Mouse (Mus musculus) liver, embryonic 11.5 days (tissue): ENCODE data around the gene Ctnnd1. TPM values are rescaled to one million over a fixed set of nuclear protein-coding genes. Genes with fewer than 3 reads are reported as not detected.

Experiments used
- ATAC-seq: fragments of 200-750 bp; cut with Nextera tagmentation; replicated peaks from 2 replicates; pipeline ENCODE4 v1.8.0; 2017; ENCODE audit warnings: moderate number of reproducible peaks, mild to moderate bottlenecking, moderate TSS enrichment, moderate library complexity; ENCODE audit not compliant: low FRiP score
- DNase-seq: peaks from one replicate; pipeline ENCODE4 v3.0.0-alpha.2; 2017; ENCODE audit warnings: low spot score
- H3K27ac ChIP-seq: fragments of 300-500 bp; sonication (generic); 2 replicates; pipeline ENCODE4 v1.5.1; 2014; ENCODE audit warnings: mild to moderate bottlenecking, low read depth, low read length, control low read depth
- H3K27me3 ChIP-seq: fragments of 300-500 bp; sonication (generic); replicated peaks from 2 replicates; pipeline ENCODE4 v1.6.1; 2014; ENCODE audit warnings: low read length, mixed read lengths; ENCODE audit not compliant: control insufficient read depth, insufficient read depth
- H3K36me3 ChIP-seq: fragments of 300-500 bp; sonication (generic); 2 replicates; pipeline ENCODE4 v1.6.1; 2014; ENCODE audit warnings: mild to moderate bottlenecking, low read length, moderate library complexity, mixed read lengths; ENCODE audit not compliant: control insufficient read depth, insufficient read depth
- H3K4me1 ChIP-seq: fragments of 300-500 bp; sonication (generic); replicated peaks from 2 replicates; pipeline ENCODE4 v1.6.1; 2014; ENCODE audit warnings: low read length, mixed read lengths; ENCODE audit not compliant: control insufficient read depth, insufficient read depth
- H3K4me2 ChIP-seq: fragments of 300-500 bp; sonication (generic); 2 replicates; pipeline ENCODE4 v1.6.1; 2014; ENCODE audit warnings: mild to moderate bottlenecking, control low read depth, moderate library complexity
- H3K4me3 ChIP-seq: fragments of 300-500 bp; sonication (generic); 2 replicates; pipeline ENCODE4 v1.5.1; 2014; ENCODE audit warnings: low read depth, low read length, control low read depth
- H3K9ac ChIP-seq: fragments of 300-500 bp; sonication (generic); 2 replicates; pipeline ENCODE4 v1.6.1; 2014; ENCODE audit warnings: low read depth, low read length, control low read depth
- H3K9me3 ChIP-seq: fragments of 300-500 bp; sonication (generic); 2 replicates; pipeline ENCODE4 v1.6.1; 2016; ENCODE audit warnings: low read length, inconsistent platforms, mixed read lengths; ENCODE audit not compliant: control insufficient read depth
- WGBS: fragments of 180-500 bp; shearing (Covaris S2); extraction: QIAGEN DNeasy Blood & Tissue Kit; methylation state at CpG from one replicate; pipeline ENCODE4 v1.1.7; 2014; 5-methylcytosine and 5-hydroxymethylcytosine counted together
- polyA plus RNA-seq: library from polyadenylated mRNA; unstranded; fragments of >200 nt; fragmentation: Nextera tagmentation; extraction: Ambion mirVana; gene quantifications from 2 replicates; pipeline ENCODE4 v1.2.1, GENCODE M21; 2014

The Ctnnd1 gene
- polyA plus RNA-seq: 21.9 and 27.1 TPM in 2 replicates

DNA sequence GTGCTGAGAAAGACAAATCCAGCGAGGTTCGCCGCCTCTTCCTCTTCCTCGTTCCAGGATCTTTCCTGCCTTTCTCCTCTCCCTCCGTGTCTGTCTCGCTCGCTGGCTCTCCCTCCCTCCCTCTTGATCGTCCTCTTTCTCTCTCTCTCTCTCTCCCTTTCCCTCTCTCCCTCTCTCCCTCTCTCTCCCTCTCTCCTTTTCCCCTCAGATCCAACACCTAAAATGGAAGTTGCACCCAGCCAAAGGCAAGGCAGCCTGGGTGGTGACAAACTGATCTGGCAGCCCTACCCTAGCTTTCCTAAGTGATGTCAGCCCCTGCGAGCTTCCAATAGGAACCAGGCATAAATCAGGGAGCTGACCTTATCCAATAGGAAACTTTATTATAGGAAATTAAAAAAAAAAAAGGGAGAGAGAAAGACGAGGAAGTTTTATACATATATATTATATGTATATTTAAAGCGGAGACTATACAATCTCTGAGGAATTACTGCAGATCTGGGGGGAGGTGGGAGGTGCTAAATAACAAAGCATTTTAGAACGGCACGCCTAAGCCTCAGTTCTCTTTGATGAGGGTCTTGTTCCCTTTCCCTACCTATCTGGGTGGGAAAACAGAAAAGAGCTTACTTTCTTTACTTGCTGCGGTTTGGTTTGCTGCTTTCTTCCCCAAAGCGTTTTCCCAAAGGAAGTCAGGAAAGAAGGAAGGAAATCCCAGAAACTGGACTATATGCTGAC, at the start of gene Ctnnd1:
Gene Ctnnd1, minus strand, starts transcription at position 302 of the 732 bp plus-strand sequence.
- Histone ChIP-seq H3K27ac (peak within 1 kb of the TSS; percentile 85), H3K27me3 (no peaks in the 10 kb centered on the region), H3K36me3 (no peaks in the 10 kb centered on the region), H3K9me3 (no peaks in the 10 kb centered on the region), H3K4me2 (peak within 1 kb of the TSS; percentile 62), H3K9ac (peak within 1 kb of the TSS; percentile 91), H3K4me1 (peaks cover 3% of the 10 kb centered on the region), H3K4me3 (peak within 1 kb of the TSS; percentile 73)
- WGBS: under 1% methylated on average over 15 of the region's 15 CpGs
- ATAC-seq (peak; percentile 93), DNase-seq (peak; percentile 76)

- Histone ChIP-seq H3K4me3 (no peak overlapping the region), H3K4me1 (no peaks in the 10 kb centered on the region), H3K36me3 (peaks cover 26% of the 10 kb centered on the region), H3K9me3 (no peaks in the 10 kb centered on the region), H3K9ac (no peak overlapping the region), H3K4me2 (no peak overlapping the region), H3K27ac (no peak overlapping the region), H3K27me3 (no peaks in the 10 kb centered on the region)
- DNase-seq (no peak), ATAC-seq (no peak)
- 89% methylated on average over 5 of the region's 5 CpGs for WGBS
Measured at GRCm38 (mm10) chr2:84695007-84695695, 44.6 kb upstream of the Ctnnd1 start.

- ATAC-seq (no peak), DNase-seq (no peak)
- Histone ChIP-seq H3K9me3 (no peaks in the 10 kb centered on the region), H3K9ac (no peak overlapping the region), H3K4me2 (no peak overlapping the region), H3K4me1 (peaks cover 4% of the 10 kb centered on the region; the same call in 1 of the 2 replicates), H3K4me3 (no peak overlapping the region), H3K27me3 (no peaks in the 10 kb centered on the region), H3K27ac (no peak overlapping the region), H3K36me3 (peaks cover 45% of the 10 kb centered on the region)
- WGBS: 90% methylated on average over 12 of the region's 12 CpGs
Measured at GRCm38 (mm10) chr2:84690050-84690449, 39.5 kb upstream of the Ctnnd1 start.

DNA sequence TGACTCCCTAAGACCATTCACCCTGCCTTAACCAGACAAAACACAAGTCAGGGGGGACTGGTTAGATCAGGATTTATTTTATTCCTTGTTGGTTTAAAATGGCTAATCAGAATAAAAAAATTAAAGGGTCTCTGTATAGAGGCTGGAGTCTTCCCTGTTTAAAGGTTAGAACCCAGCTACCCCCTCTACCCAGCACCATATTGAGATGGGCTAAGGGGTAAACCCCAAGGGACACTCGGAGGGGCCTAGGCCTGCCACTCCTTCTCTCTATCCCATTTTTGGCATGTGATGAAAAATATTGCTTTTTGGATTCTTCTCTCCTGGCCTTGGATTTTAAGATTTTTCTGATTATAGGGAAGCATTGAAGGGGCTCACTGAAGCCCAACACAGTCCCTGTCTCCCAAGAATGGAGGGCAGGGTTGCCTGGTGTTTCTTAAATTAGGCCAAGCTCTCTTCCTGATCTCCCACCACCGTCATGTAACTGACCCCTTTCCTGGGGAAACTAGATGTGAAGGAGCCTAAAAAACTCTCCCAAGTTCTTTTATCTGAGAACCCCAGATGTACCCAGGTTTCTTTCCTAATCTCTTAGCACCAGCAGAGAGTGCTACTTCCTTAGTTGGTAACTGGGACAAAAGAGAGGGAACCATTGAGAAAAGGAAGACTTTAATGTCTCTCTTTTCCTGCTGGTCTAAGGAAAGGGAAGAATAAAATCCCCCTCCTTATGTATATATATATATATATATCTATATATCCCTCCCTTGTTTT, 37.7 kb upstream of the Ctnnd1 start:
- no peak for ATAC-seq
- WGBS: 69% methylated on average over 2 of the region's 2 CpGs
- no peak overlapping the region for H3K27ac ChIP-seq

DNA sequence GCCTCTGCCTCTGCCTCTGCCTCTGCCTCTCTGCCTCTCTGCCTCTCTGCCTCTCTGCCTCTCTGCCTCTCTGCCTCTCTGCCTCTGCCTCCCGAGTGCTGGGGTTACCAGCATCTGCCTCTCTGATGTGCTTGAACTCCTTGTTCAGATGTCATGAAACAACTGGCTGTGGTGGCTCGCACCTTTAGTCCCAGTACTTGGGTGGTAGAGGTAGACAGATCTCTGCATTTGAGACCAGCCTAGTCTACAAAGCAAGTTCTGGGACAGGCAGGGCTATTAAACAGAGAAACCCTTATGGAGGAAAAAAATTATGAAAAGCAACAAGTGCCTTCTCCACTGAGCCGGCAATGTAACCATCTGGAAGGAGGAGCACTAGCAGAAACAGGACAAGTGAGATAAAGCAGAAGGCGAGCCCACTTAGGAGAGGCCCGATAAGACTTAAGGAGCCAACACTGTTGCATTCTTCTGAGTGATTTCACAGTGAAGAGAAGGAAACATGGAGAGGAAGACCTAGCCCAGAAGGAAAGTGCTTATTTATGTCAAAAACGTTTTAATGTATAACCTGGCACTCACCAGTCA, 32.1 kb upstream of the Ctnnd1 start:
- DNase-seq: no peak
- Histone ChIP-seq H3K4me1 (peaks cover 7% of the 10 kb centered on the region; the same call in 1 of the 2 replicates), H3K27me3 (no peaks in the 10 kb centered on the region), H3K27ac (peak overlapping the region; percentile 90), H3K9ac (peak overlapping the region; percentile 46; the same call in 1 of the 2 replicates), H3K36me3 (peaks cover 23% of the 10 kb centered on the region), H3K4me2 (peak overlapping the region; percentile 60), H3K4me3 (peak overlapping the region; percentile 22; the same call in 1 of the 2 replicates), H3K9me3 (no peaks in the 10 kb centered on the region)
- ATAC-seq: peak; percentile 63
- WGBS: 45% methylated on average over 6 of the region's 6 CpGs

More for the DNA sequence above, 37.7 kb upstream of the Ctnnd1 start:
- Histone ChIP-seq H3K9me3 (no peaks in the 10 kb centered on the region), H3K4me1 (peaks cover 4% of the 10 kb centered on the region), H3K4me3 (no peak overlapping the region), H3K36me3 (peaks cover 45% of the 10 kb centered on the region), H3K27me3 (no peaks in the 10 kb centered on the region), H3K9ac (no peak overlapping the region), H3K4me2 (no peak overlapping the region)
- DNase-seq: no peak

DNA sequence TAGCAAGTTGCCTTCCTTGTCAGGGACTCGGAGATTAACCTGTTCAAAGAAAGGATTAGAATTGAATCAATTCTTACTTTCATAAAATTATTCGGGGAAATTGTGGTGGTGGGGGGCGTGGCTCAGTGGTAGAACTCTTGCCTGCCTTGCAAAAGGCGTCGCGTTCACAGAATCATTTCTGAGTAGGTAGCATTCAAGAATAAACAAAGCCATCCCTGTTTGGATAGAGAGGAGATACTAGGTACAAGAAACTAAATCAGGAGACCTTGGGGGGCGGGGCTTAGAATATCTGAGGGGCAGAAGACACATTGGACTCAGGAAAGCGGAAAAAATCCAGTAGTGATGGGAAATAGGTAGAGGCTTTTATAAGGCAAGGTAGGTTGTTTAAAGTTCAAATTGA, 28.5 kb upstream of the Ctnnd1 start, which contains the start of gene Tmx2:
Gene Tmx2, minus strand, starts transcription at position 125 of the 400 bp plus-strand sequence.
- WGBS: 12% methylated on average over 8 of the region's 8 CpGs
- no peak for DNase-seq

GRCm38 (mm10) chr2:84677968-84678880, 27.7 kb upstream of the Ctnnd1 start, which contains the start of the genes Gm28635 and Med19:
Gene Gm28635, minus strand, starts transcription at chr2:84678041.
Gene Med19, plus strand, starts transcription at chr2:84678402.
- H3K27me3 ChIP-seq: no peaks in the 10 kb centered on the region
- peaks cover 18% of the 10 kb centered on the region; the same call in 1 of the 2 replicates for H3K36me3 ChIP-seq
- no peaks in the 10 kb centered on the region for H3K9me3 ChIP-seq
- DNase-seq (peak; percentile 81), ATAC-seq (peak; percentile 97)
- peak within 1 kb of the TSS; percentile 86 for H3K4me3 ChIP-seq
- peak within 1 kb of the TSS; percentile 70 for H3K4me2 ChIP-seq
- peak within 1 kb of the TSS; percentile 78 for H3K9ac ChIP-seq
- peak within 1 kb of the TSS; percentile 44; the same call in 1 of the 2 replicates for H3K27ac ChIP-seq
- WGBS: under 1% methylated on average over 44 of the region's 44 CpGs
- H3K4me1 ChIP-seq: peaks cover 19% of the 10 kb centered on the region

More for the DNA sequence above, 28.5 kb upstream of the Ctnnd1 start, which contains the start of gene Tmx2:
- H3K4me1 ChIP-seq: peaks cover 19% of the 10 kb centered on the region
- H3K4me2 ChIP-seq: peak within 1 kb of the TSS; percentile 70
- no peaks in the 10 kb centered on the region for H3K27me3 ChIP-seq
- H3K36me3 ChIP-seq: peaks cover 14% of the 10 kb centered on the region; the same call in 1 of the 2 replicates
- no peak for ATAC-seq
- H3K27ac ChIP-seq: peak within 1 kb of the TSS; percentile 44; the same call in 1 of the 2 replicates
- peak within 1 kb of the TSS; percentile 86 for H3K4me3 ChIP-seq
- H3K9me3 ChIP-seq: no peaks in the 10 kb centered on the region
- H3K9ac ChIP-seq: peak within 1 kb of the TSS; percentile 78
